Mouse (Mus musculus): ENCODE results near the gene Psmc3ip.
"Not testable (repeated sequence)": the region's sequence is repeated elsewhere in the genome, so short reads cannot be mapped to it uniquely, and the experiment has no call there.

Psmc3ip gene

GRCm38 (mm10) chr11:101128996-101129577 is 33.9 kb upstream of the Psmc3ip start:
- Histone ChIP-seq H3K36me3 (ENCODE audit: control insufficient read depth, insufficient read depth, low read length, poor library complexity, severe bottlenecking) (peaks cover 6% of the 10 kb centered on the region), H3K27me3 (ENCODE audit: control insufficient read depth, insufficient read depth, low read length, poor library complexity, severe bottlenecking) (no peaks in the 10 kb centered on the region)
- DNase-seq (ENCODE audit: low read depth, low spot score), result no peak

GRCm38 (mm10) chr11:101127075-101127474 is 31.8 kb upstream of the Psmc3ip start:
- peak; percentile 35 for DNase-seq (ENCODE audit: low read depth, low spot score)
- Histone ChIP-seq H3K36me3 (ENCODE audit: control insufficient read depth, insufficient read depth, low read length, poor library complexity, severe bottlenecking) (peaks cover 6% of the 10 kb centered on the region), H3K27me3 (ENCODE audit: control insufficient read depth, insufficient read depth, low read length, poor library complexity, severe bottlenecking) (no peaks in the 10 kb centered on the region)

- not testable (repeated sequence) for DNase-seq (ENCODE audit: low read depth, low spot score); H3K36me3 ChIP-seq (ENCODE audit: control insufficient read depth, insufficient read depth, low read length, poor library complexity, severe bottlenecking); H3K27me3 ChIP-seq (ENCODE audit: control insufficient read depth, insufficient read depth, low read length, poor library complexity, severe bottlenecking)
Observed at GRCm38 (mm10) chr11:101125008-101125407, 29.8 kb upstream of the Psmc3ip start.

- not testable (repeated sequence) for H3K36me3 ChIP-seq (ENCODE audit: control insufficient read depth, insufficient read depth, low read length, poor library complexity, severe bottlenecking); H3K27me3 ChIP-seq (ENCODE audit: control insufficient read depth, insufficient read depth, low read length, poor library complexity, severe bottlenecking); DNase-seq (ENCODE audit: low read depth, low spot score)
Observed at GRCm38 (mm10) chr11:101124494-101124893, 29.3 kb upstream of the Psmc3ip start.

GRCm38 (mm10) chr11:101120545-101121188 is 25.4 kb upstream of the Psmc3ip start:
- H3K36me3 ChIP-seq (ENCODE audit: control insufficient read depth, insufficient read depth, low read length, poor library complexity, severe bottlenecking), result no peaks in the 10 kb centered on the region
- no peak for DNase-seq (ENCODE audit: low read depth, low spot score)

GRCm38 (mm10) chr11:101119761-101120544 is 24.7 kb upstream of the Psmc3ip start, which contains the start of the genes Retreg3 and Tubg1:
Gene Retreg3 (minus strand): TSS chr11:101119893.
Gene Tubg1 (plus strand): TSS chr11:101119938.
- peak; percentile 100 for DNase-seq (ENCODE audit: low read depth, low spot score)
- Histone ChIP-seq H3K36me3 (ENCODE audit: control insufficient read depth, insufficient read depth, low read length, poor library complexity, severe bottlenecking) (no peaks in the 10 kb centered on the region), H3K27me3 (ENCODE audit: control insufficient read depth, insufficient read depth, low read length, poor library complexity, severe bottlenecking) (no peaks in the 10 kb centered on the region)

More at GRCm38 (mm10) chr11:101120545-101121188, 25.4 kb upstream of the Psmc3ip start:
- no peaks in the 10 kb centered on the region for H3K27me3 ChIP-seq (ENCODE audit: control insufficient read depth, insufficient read depth, low read length, poor library complexity, severe bottlenecking)

GRCm38 (mm10) chr11:101119131-101119760 is 24.0 kb upstream of the Psmc3ip start:
- Histone ChIP-seq H3K36me3 (ENCODE audit: control insufficient read depth, insufficient read depth, low read length, poor library complexity, severe bottlenecking) (no peaks in the 10 kb centered on the region), H3K27me3 (ENCODE audit: control insufficient read depth, insufficient read depth, low read length, poor library complexity, severe bottlenecking) (no peaks in the 10 kb centered on the region)
- no peak for DNase-seq (ENCODE audit: low read depth, low spot score)

- Histone ChIP-seq H3K36me3 (ENCODE audit: control insufficient read depth, insufficient read depth, low read length, poor library complexity, severe bottlenecking) (no peaks in the 10 kb centered on the region), H3K27me3 (ENCODE audit: control insufficient read depth, insufficient read depth, low read length, poor library complexity, severe bottlenecking) (no peaks in the 10 kb centered on the region)
- DNase-seq (ENCODE audit: low read depth, low spot score), result no peak
Observed at GRCm38 (mm10) chr11:101118105-101118504, 22.9 kb upstream of the Psmc3ip start.

- no peaks in the 10 kb centered on the region; the same call in 1 of the 2 replicates for H3K36me3 ChIP-seq (ENCODE audit: control insufficient read depth, insufficient read depth, low read length, poor library complexity, severe bottlenecking)
- H3K27me3 ChIP-seq (ENCODE audit: control insufficient read depth, insufficient read depth, low read length, poor library complexity, severe bottlenecking), result no peaks in the 10 kb centered on the region
- peak; percentile 83 for DNase-seq (ENCODE audit: low read depth, low spot score)
Observed at GRCm38 (mm10) chr11:101115564-101115963, 20.3 kb upstream of the Psmc3ip start.

GRCm38 (mm10) chr11:101112186-101112585 is 16.9 kb upstream of the Psmc3ip start:
- no peak for DNase-seq (ENCODE audit: low read depth, low spot score)
- no peaks in the 10 kb centered on the region; the same call in 1 of the 2 replicates for H3K36me3 ChIP-seq (ENCODE audit: control insufficient read depth, insufficient read depth, low read length, poor library complexity, severe bottlenecking)

GRCm38 (mm10) chr11:101111178-101111577 is 15.9 kb upstream of the Psmc3ip start:
- DNase-seq (ENCODE audit: low read depth, low spot score), result no peak
- Histone ChIP-seq H3K36me3 (ENCODE audit: control insufficient read depth, insufficient read depth, low read length, poor library complexity, severe bottlenecking) (no peaks in the 10 kb centered on the region; the same call in 1 of the 2 replicates), H3K27me3 (ENCODE audit: control insufficient read depth, insufficient read depth, low read length, poor library complexity, severe bottlenecking) (no peaks in the 10 kb centered on the region)

More at GRCm38 (mm10) chr11:101112186-101112585, 16.9 kb upstream of the Psmc3ip start:
- no peaks in the 10 kb centered on the region for H3K27me3 ChIP-seq (ENCODE audit: control insufficient read depth, insufficient read depth, low read length, poor library complexity, severe bottlenecking)

GRCm38 (mm10) chr11:101110708-101111107 is 15.5 kb upstream of the Psmc3ip start:
- no peak for DNase-seq (ENCODE audit: low read depth, low spot score)
- Histone ChIP-seq H3K36me3 (ENCODE audit: control insufficient read depth, insufficient read depth, low read length, poor library complexity, severe bottlenecking) (peaks cover 1% of the 10 kb centered on the region; the same call in 1 of the 2 replicates), H3K27me3 (ENCODE audit: control insufficient read depth, insufficient read depth, low read length, poor library complexity, severe bottlenecking) (no peaks in the 10 kb centered on the region)

- H3K27me3 ChIP-seq (ENCODE audit: control insufficient read depth, insufficient read depth, low read length, poor library complexity, severe bottlenecking), result no peaks in the 10 kb centered on the region
- DNase-seq (ENCODE audit: low read depth, low spot score), result no peak
- H3K36me3 ChIP-seq (ENCODE audit: control insufficient read depth, insufficient read depth, low read length, poor library complexity, severe bottlenecking), result peaks cover 4% of the 10 kb centered on the region
Observed at GRCm38 (mm10) chr11:101109351-101109750, 14.1 kb upstream of the Psmc3ip start.

- no peaks in the 10 kb centered on the region for H3K27me3 ChIP-seq (ENCODE audit: control insufficient read depth, insufficient read depth, low read length, poor library complexity, severe bottlenecking)
- no peak for DNase-seq (ENCODE audit: low read depth, low spot score)
- H3K36me3 ChIP-seq (ENCODE audit: control insufficient read depth, insufficient read depth, low read length, poor library complexity, severe bottlenecking), result peaks cover 20% of the 10 kb centered on the region
Observed at GRCm38 (mm10) chr11:101103011-101103410, 7.8 kb upstream of the Psmc3ip start.

Data from splenic B cell, adult 2 months (primary cell).